Comparison of ENCODE assay signal across 8 mouse cellular contexts in genomic region chr2:180115279-180115678, GRCm38 (mm10). TPM values are rescaled to one million over a fixed set of nuclear protein-coding genes. Genes with fewer than 3 reads are reported as not detected.
DNase-seq lines count a peak whose midpoint lies in the region; ATAC-seq and TF ChIP-seq lines count a peak whose summit lies in the region.
"Had no signal": no experiment of that assay in that cellular context is flagged by ENCODE, and none has a peak within 500 bp of the region (broad histone marks: within the 10 kb centered on the region; RNA-seq: fewer than 3 reads in every experiment).

No protein-coding gene starts in this region.

- H3K9me3 ChIP-seq in limb, embryonic 12.5 days, result no peaks in the 10 kb centered on the region
- H3K9me3 ChIP-seq in limb, embryonic 10.5 days (replicated peaks), result no peaks in the 10 kb centered on the region
- H3K9me3 ChIP-seq in heart, embryonic 12.5 days (replicated peaks), result no peaks in the 10 kb centered on the region
- H3K9me3 ChIP-seq in intestine, embryonic 16.5 days (ENCODE audit: control insufficient read depth, low read length), result no peaks in the 10 kb centered on the region

- H3K4me1 ChIP-seq in limb, embryonic 12.5 days (replicated peaks), result peaks cover 19% of the 10 kb centered on the region
- peaks cover 25% of the 10 kb centered on the region for H3K4me1 ChIP-seq in limb, embryonic 10.5 days
- peaks cover 31% of the 10 kb centered on the region for H3K4me1 ChIP-seq in cerebellum, adult 2 months (ENCODE audit: control insufficient read depth, insufficient read depth, low read length)
- H3K4me1 ChIP-seq in heart, embryonic 12.5 days (replicated peaks), result peaks cover 50% of the 10 kb centered on the region
- peaks cover 19% of the 10 kb centered on the region for H3K4me1 ChIP-seq in intestine, embryonic 16.5 days (ENCODE audit: control insufficient read depth, insufficient read depth, low read length)

- no peaks in the 10 kb centered on the region for H3K36me3 ChIP-seq in limb, embryonic 12.5 days
- no peaks in the 10 kb centered on the region for H3K36me3 ChIP-seq in limb, embryonic 10.5 days
- no peaks in the 10 kb centered on the region for H3K36me3 ChIP-seq in heart, embryonic 12.5 days
- H3K36me3 ChIP-seq in intestine, embryonic 16.5 days (ENCODE audit: control insufficient read depth, insufficient read depth, low read length), result no peaks in the 10 kb centered on the region

- 0 out of 2 replicates have a peak overlapping the region, but pooled peaks have one; percentile 23 for H3K9ac ChIP-seq in limb, embryonic 12.5 days (replicated peaks)
- H3K9ac ChIP-seq in heart, embryonic 12.5 days, result peak overlapping the region; percentile 19; the same call in 1 of the 2 replicates
- H3K9ac ChIP-seq in intestine, embryonic 16.5 days (ENCODE audit: low read depth, low read length), result no peak overlapping the region

- no peak for TF ChIP-seq POLR2A in cerebellum, adult 2 months (IDR thresholded peaks at IDR 0.05; ENCODE audit: borderline replicate concordance, insufficient read depth, low read length)

- no peak overlapping the region for H3K27ac ChIP-seq in limb, embryonic 12.5 days
- H3K27ac ChIP-seq in limb, embryonic 10.5 days, result no peak overlapping the region
- peak overlapping the region; percentile 22; the same call in 1 of the 2 replicates for H3K27ac ChIP-seq in cerebellum, adult 2 months (ENCODE audit: insufficient read depth, low read length)
- H3K27ac ChIP-seq in heart, embryonic 12.5 days (ENCODE audit: poor library complexity, severe bottlenecking), result peak overlapping the region; percentile 69
- H3K27ac ChIP-seq in intestine, embryonic 16.5 days (ENCODE audit: low read length), result no peak overlapping the region

- H3K4me2 ChIP-seq in limb, embryonic 12.5 days, result no peak overlapping the region
- H3K4me2 ChIP-seq in heart, embryonic 12.5 days, result no peak overlapping the region
- no peak overlapping the region for H3K4me2 ChIP-seq in intestine, embryonic 16.5 days (ENCODE audit: low read depth, low read length)

- intact Hi-C loops in left cerebral cortex, postnatal 36 days (cut with DNase I), result no loop called here

- WGBS in limb, embryonic 12.5 days, result 37% methylated on average over 6 of the region's 6 CpGs
- WGBS in limb, embryonic 10.5 days, result 54% methylated on average over 6 of the region's 6 CpGs
- 12% methylated on average over 6 of the region's 6 CpGs for WGBS in cerebellum, adult 2 months
- 7% methylated on average over 6 of the region's 6 CpGs for WGBS in heart, embryonic 12.5 days
- 38% methylated on average over 6 of the region's 6 CpGs for WGBS in intestine, embryonic 16.5 days

- no peak for TF ChIP-seq CTCF in cerebellum, adult 2 months (IDR thresholded peaks at IDR 0.05; ENCODE audit: borderline replicate concordance, insufficient read depth, low read depth, low read length)

- no peak overlapping the region for H3K4me3 ChIP-seq in limb, embryonic 12.5 days (replicated peaks)
- no peak overlapping the region for H3K4me3 ChIP-seq in limb, embryonic 10.5 days
- no peak overlapping the region for H3K4me3 ChIP-seq in cerebellum, adult 2 months (replicated peaks; ENCODE audit: insufficient read depth, low read depth, low read length)
- H3K4me3 ChIP-seq in heart, embryonic 12.5 days, result no peak overlapping the region
- no peak overlapping the region for H3K4me3 ChIP-seq in intestine, embryonic 16.5 days (ENCODE audit: low read length)

- no peak for ATAC-seq in limb, embryonic 12.5 days (ENCODE audit: insufficient number of reproducible peaks, insufficient read depth, low FRiP score, low TSS enrichment, low read depth)
- ATAC-seq in heart, embryonic 12.5 days (ENCODE audit: insufficient number of reproducible peaks, low FRiP score), result no peak
- ATAC-seq in intestine, embryonic 16.5 days, result no peak

- no peak for DNase-seq in limb, embryonic 10.5 days (ENCODE audit: low spot score)
- peak; percentile 62 to 63 for DNase-seq in cerebellum, adult 2 months
- DNase-seq in left cerebral cortex, postnatal 36 days (ENCODE audit: low spot score in 2 of 2), result peak; percentile 62 to 64
- DNase-seq in urinary bladder, postnatal 36 days (ENCODE audit: low spot score in 2 of 2), result peak; percentile 67 to 76

- H3K27me3 ChIP-seq in limb, embryonic 12.5 days, result peaks cover 27% of the 10 kb centered on the region
- H3K27me3 ChIP-seq in limb, embryonic 10.5 days (ENCODE audit: low read depth, poor library complexity, severe bottlenecking), result peaks cover 7% of the 10 kb centered on the region; the same call in 1 of the 2 replicates
- no peaks in the 10 kb centered on the region for H3K27me3 ChIP-seq in cerebellum, adult 2 months (ENCODE audit: control insufficient read depth, insufficient read depth, low read length)
- H3K27me3 ChIP-seq in heart, embryonic 12.5 days (replicated peaks), result no peaks in the 10 kb centered on the region
- H3K27me3 ChIP-seq in intestine, embryonic 16.5 days (replicated peaks; ENCODE audit: control insufficient read depth, insufficient read depth, low read length), result no peaks in the 10 kb centered on the region

RNA-seq across cellular contexts. Expression of gene Osbpl2, which starts 3.8 kb away (rescaled TPM):
- 33.0 and 36.0 TPM in 2 replicates for polyA plus RNA-seq in limb, embryonic 12.5 days (2016; fragmentation: Nextera tagmentation; extraction: Ambion mirVana)
- polyA plus RNA-seq in limb, embryonic 10.5 days (2016; fragmentation: Nextera tagmentation; extraction: Ambion mirVana), result 18.5 and 25.6 TPM in 2 replicates
- 64.3 and 69.6 TPM in 2 replicates for polyA plus RNA-seq in cerebellum, adult 2 months (2012; rRNA removed)
- 37.2 and 37.5 TPM in 2 replicates for polyA plus RNA-seq in heart, embryonic 12.5 days (2016; fragmentation: Nextera tagmentation; extraction: Ambion mirVana)
- total RNA-seq in left cerebral cortex, postnatal 36 days (2021), result 10 to 100 TPM; 44.2 to 50.4 TPM
- polyA plus RNA-seq in intestine, embryonic 16.5 days (2015; fragmentation: Nextera tagmentation; extraction: Ambion mirVana), result 30.4 and 32.4 TPM in 2 replicates

RNA-seq across cellular contexts. Expression of gene Hrh3, which starts 11.0 kb away (rescaled TPM):
- polyA plus RNA-seq in limb, embryonic 12.5 days (2016; fragmentation: Nextera tagmentation; extraction: Ambion mirVana), result 0.15 and 0.27 TPM in 2 replicates
- polyA plus RNA-seq in limb, embryonic 10.5 days (2016; fragmentation: Nextera tagmentation; extraction: Ambion mirVana), result not detected in 2 replicates
- polyA plus RNA-seq in cerebellum, adult 2 months (2012; rRNA removed), result 21.1 and 25.4 TPM in 2 replicates
- polyA plus RNA-seq in heart, embryonic 12.5 days (2016; fragmentation: Nextera tagmentation; extraction: Ambion mirVana), result not detected in 2 replicates
- total RNA-seq in left cerebral cortex, postnatal 36 days (2021), result 10 to 100 TPM; 94.8 to 99.4 TPM
- polyA plus RNA-seq in intestine, embryonic 16.5 days (2015; fragmentation: Nextera tagmentation; extraction: Ambion mirVana), result 0.07 and 0.09 TPM in 2 replicates
- total RNA-seq: neutrophil, adult 5-6 weeks had no signal

RNA-seq across cellular contexts. Expression of gene Mtg2, which starts 44.9 kb away (rescaled TPM):
- polyA plus RNA-seq in limb, embryonic 12.5 days (2016; fragmentation: Nextera tagmentation; extraction: Ambion mirVana), result 29.6 and 30.9 TPM in 2 replicates
- 32.1 and 33.1 TPM in 2 replicates for polyA plus RNA-seq in limb, embryonic 10.5 days (2016; fragmentation: Nextera tagmentation; extraction: Ambion mirVana)
- 28.5 and 28.7 TPM in 2 replicates for polyA plus RNA-seq in cerebellum, adult 2 months (2012; rRNA removed)
- 23.7 and 24.4 TPM in 2 replicates for polyA plus RNA-seq in heart, embryonic 12.5 days (2016; fragmentation: Nextera tagmentation; extraction: Ambion mirVana)
- total RNA-seq in left cerebral cortex, postnatal 36 days (2021), result 10 to 100 TPM; 12.6 to 19.1 TPM
- polyA plus RNA-seq in intestine, embryonic 16.5 days (2015; fragmentation: Nextera tagmentation; extraction: Ambion mirVana), result 25.4 and 31.0 TPM in 2 replicates

RNA-seq across cellular contexts. Expression of gene Adrm1, which starts 56.0 kb away (rescaled TPM):
- 207 and 212 TPM in 2 replicates for polyA plus RNA-seq in limb, embryonic 12.5 days (2016; fragmentation: Nextera tagmentation; extraction: Ambion mirVana)
- polyA plus RNA-seq in limb, embryonic 10.5 days (2016; fragmentation: Nextera tagmentation; extraction: Ambion mirVana), result 264 and 295 TPM in 2 replicates
- polyA plus RNA-seq in cerebellum, adult 2 months (2012; rRNA removed), result 111 and 114 TPM in 2 replicates
- 150 and 154 TPM in 2 replicates for polyA plus RNA-seq in heart, embryonic 12.5 days (2016; fragmentation: Nextera tagmentation; extraction: Ambion mirVana)
- 100 to 1,000 TPM in 1 of 2 experiments, 10 to 100 TPM in 1; 95.4 to 105 TPM for total RNA-seq in left cerebral cortex, postnatal 36 days (2021)
- 172 and 194 TPM in 2 replicates for polyA plus RNA-seq in intestine, embryonic 16.5 days (2015; fragmentation: Nextera tagmentation; extraction: Ambion mirVana)

Comparison
In these comparisons a context has a peak if more than half of its experiments do, and no peak if none do; other contexts are left out.
1. H3K27ac ChIP-seq: peak in cerebellum, adult 2 months (single experiment) and heart, embryonic 12.5 days (single experiment); none in limb, embryonic 12.5 days (single experiment), limb, embryonic 10.5 days (single experiment) and intestine, embryonic 16.5 days (single experiment).
2. RNA of gene Hrh3, which starts 11.0 kb away (polyA plus RNA-seq): 21.1 to 25.4 TPM in cerebellum, adult 2 months; 0.15 to 0.27 TPM in limb, embryonic 12.5 days, 0.07 to 0.09 TPM in intestine, embryonic 16.5 days, not detected in limb, embryonic 10.5 days and not detected in heart, embryonic 12.5 days; every median in the first group is over 10 times any median in the second.